Mouse (Mus musculus) right cerebral cortex, adult 2 months (tissue): ENCODE data around the gene Ovol2.
"Not testable (repeated sequence)": the region's sequence is repeated elsewhere in the genome, so short reads cannot be mapped to it uniquely, and the experiment has no call there.

Experiments
- DNase-seq, 2 experiments: peaks; one replicate each; pipeline ENCODE4 v3.0.0; 2021 to 2022; ENCODE audit warnings: low spot score in 2 of 2

Gene Ovol2

GRCm38 (mm10) chr2:144331401-144332302 is at the start of gene Ovol2:
Gene Ovol2 (minus strand): TSS chr2:144332146.
- DNase-seq: no peak

- no peak for DNase-seq
These were observed 49.8 kb upstream of the Ovol2 start for GRCm38 (mm10) chr2:144381741-144382140.

GRCm38 (mm10) chr2:144381293-144381692 is 49.3 kb upstream of the Ovol2 start:
- DNase-seq: no peak

- DNase-seq: no peak
These were observed 43.2 kb upstream of the Ovol2 start for GRCm38 (mm10) chr2:144375063-144375703.

DNA sequence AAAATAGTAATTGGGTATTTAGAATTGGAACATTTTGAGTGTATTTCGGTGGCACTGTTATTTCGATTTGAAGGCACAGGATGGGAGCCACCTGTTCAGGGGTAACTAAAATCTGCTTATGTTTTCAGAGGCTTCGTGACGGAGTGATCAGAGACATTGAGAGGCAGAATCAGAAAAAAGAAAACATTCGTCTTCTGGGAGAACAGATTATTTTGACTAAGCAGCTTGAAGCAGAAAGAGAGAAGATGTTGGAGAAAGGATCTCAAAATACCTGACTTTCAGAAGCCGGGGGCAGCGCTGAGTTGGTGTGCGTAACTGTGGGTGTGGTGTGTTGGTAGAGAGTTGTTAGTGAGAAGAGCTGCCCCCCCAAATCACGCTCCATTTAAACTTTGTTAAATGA is 41.1 kb upstream of the Ovol2 start:
- DNase-seq: peak; percentile 38 to 45

DNA sequence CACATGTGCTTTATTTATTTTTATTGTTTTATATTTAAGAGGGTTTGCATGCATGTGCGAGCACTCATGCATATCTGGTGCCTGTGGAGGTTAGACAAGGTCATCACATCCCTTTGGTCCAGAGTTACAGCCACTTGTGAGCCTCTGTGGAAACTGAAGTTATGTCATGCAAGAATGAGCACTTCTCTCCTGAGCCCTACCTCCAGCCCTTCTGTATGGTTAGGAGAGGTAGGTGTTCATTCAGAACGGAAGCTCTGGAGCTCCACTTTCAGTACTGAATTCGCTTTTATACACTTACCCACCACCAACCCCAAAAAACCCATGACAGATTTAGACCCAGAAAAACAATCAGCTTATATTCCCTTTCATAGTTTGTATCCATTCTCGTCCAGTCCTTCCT is 39.6 kb upstream of the Ovol2 start:
- no peak for DNase-seq

DNA sequence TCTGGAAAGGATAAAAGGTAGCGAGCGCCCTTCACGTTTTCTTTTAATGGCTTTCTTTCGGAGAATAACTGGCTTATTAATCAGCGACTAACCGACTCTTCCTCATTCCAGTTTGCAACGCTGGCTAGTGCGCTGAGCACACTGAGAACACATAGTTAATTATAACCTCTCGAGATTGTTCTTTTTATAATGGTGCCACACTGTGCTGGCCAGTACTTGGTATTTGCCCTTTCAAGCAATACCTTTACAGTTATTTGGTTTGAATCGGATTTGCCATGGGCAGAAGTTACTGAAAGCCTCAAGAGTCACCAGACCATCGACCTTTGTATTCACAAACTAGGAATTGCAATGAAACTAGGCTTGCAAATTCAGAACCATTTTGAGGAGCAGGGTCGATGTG is 37.6 kb upstream of the Ovol2 start:
- peak in 1 of 2 experiments; percentile 32 for DNase-seq

DNA sequence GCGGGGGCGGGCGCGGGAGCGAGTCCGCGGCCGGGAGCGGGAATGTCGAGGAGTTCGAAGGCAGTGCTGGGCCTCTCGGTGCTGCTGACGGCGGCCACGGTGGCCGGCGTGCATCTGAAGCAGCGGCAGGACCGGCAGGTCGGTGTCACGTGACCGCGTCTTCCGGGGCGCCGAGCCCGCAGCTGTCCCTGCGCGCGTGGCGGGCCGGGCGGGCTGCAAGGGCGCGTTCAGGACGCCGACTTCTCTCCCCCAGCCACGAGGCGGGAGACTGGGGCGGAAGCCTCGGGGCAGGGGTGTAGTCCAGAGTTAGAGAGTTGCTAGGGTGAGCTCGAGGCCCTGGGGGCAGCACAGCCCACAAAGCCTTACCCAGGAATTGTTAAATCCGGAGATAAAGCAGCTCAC is 37.1 kb upstream of the Ovol2 start:
- no peak for DNase-seq

GRCm38 (mm10) chr2:144368400-144369019 is 36.6 kb upstream of the Ovol2 start, which contains the start of the genes Kat14 and Pet117:
Gene Kat14 (plus strand): TSS chr2:144368983.
Gene Pet117 (plus strand): TSS chr2:144368996.
- DNase-seq: peak; percentile 95 to 96

DNA sequence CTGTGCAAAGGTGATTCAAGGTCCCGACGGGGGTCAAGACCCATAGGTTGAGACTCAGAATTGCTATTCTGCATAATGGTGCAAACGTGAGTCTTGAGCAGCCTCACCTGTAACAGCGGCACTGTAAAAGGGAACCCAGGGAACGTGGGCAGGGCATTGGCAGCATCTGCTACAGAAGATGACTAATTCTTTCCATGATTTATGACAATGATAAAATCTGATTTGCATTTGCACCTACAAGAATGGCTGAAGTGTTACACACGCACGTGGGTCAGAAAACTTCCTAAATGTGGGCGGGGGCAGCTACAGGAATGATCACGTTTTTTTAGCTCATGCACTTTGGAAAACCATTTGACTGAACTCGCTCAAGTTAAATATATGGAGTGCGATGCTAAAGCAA is 20.9 kb upstream of the Ovol2 start:
- DNase-seq: peak; percentile 52 to 62

DNA sequence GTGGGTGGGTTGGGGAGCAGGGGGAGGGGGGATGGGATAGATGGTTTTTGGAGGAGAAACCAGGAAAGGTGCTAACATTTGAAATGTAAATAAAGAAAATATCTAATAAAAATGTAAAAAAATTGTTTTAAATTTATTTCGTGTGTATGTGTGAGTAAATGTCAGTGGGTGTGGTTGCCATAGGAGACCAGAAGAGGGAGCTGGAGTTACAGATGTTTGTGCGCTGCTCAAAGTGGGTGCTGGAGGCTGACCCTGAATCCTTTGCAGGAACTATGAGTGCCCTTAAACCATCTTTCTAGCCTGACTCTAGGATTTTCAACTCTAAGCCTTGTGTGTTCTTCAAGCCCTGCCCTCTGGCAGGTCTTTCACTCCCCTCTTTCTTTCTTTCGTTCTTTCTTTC is 16.6 kb upstream of the Ovol2 start:
- DNase-seq: no peak

DNA sequence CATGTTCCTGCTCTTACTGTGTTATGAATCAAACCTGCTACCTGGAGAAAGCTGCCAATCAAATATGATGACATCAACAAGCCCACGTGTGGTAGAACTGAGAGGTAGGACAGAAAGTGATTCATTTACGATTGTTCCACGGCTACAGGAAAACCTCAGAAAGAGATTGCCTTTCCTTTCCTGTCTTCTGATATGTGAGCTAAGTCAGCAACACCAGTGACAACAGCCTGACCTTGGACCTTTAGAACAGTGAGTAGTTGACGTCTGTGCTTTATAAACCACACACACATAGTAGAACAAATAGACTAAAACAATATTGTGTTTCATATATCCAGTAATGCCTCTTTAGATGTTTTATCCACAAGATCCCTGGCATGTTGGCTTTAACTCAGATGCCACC is 11.2 kb upstream of the Ovol2 start:
- DNase-seq: no peak

DNA sequence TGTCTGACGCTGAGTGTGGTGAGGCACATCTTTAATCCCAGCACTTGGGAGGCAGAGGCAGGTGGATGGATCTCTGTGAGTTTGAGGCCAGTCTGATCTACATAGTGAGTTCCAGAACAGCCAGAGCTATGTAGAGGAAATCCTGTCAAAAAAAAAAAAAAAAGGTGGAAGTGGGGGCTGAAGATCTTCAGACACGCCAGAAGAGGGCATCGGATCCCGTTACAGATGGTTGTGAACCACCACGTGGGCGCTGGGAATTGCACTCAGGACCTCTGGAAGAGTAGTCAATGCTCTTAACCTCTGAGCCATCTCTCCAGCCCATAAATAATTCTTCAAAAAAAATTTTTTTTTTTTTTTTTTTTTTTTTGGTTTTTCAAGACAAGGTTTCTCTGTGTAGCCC is 6.2 kb upstream of the Ovol2 start:
- DNase-seq: not testable (repeated sequence)

- no peak for DNase-seq
These were observed 5.8 kb upstream of the Ovol2 start for GRCm38 (mm10) chr2:144337701-144338100.

GRCm38 (mm10) chr2:144337230-144337629 is 5.3 kb upstream of the Ovol2 start:
- DNase-seq: no peak

GRCm38 (mm10) chr2:144333138-144333842 is 1.3 kb upstream of the Ovol2 start:
- peak; percentile 38 to 43 for DNase-seq

DNA sequence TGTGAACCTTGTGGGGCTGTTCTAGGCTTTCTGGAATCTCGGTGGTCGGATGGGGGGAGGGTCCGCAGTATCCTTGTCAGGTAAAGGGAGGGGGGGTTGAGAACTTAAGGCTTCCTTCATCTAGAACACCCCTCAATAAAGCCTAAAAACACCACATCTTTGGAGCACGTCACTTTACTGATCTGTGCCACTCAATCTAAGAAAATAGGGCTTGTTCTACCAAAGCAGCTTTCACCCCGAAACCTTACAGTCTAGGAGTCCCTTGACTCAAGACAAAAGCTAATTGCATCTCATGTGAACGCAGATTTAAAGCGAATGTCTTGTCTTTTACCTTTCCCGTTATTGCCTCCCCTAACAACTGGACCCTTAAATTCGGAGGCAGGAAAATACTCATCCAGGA is 540 bp upstream of the Ovol2 start:
- no peak for DNase-seq

GRCm38 (mm10) chr2:144330960-144331371 is 980 bp downstream of the Ovol2 start:
- DNase-seq: no peak

GRCm38 (mm10) chr2:144330352-144330959 is 1.5 kb downstream of the Ovol2 start:
- no peak for DNase-seq

- no peak for DNase-seq
These were observed 2.0 kb downstream of the Ovol2 start for GRCm38 (mm10) chr2:144329937-144330336.

GRCm38 (mm10) chr2:144329451-144329850 is 2.5 kb downstream of the Ovol2 start:
- no peak for DNase-seq
